Mouse (Mus musculus): ENCODE data around the gene Eprs. TPM values are rescaled to one million over a fixed set of nuclear protein-coding genes. Genes with fewer than 3 reads are reported as not detected.

The Eprs gene
- total RNA-seq, 1 experiment = 201 TPM

DNA sequence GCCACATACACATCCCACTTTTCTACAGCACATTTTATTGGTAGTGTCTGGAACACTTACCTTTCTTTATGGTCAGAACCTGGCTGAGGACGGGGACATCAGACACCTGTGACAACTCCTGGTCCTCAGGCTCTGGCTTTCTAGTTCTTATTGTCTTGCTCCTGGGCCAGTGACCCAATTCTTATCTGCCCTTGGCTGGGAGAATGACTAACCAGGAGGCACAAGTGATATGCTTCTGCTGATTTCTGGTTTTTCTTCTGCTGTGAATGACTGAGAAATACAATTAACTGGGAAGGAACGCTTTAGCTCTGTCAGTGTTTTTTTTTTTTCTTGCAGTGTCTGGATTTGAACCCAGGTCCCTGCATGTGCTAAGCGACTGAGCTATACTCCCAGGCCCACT lies 88.7 kb downstream of the Eprs start:
- in situ Hi-C loops (cut with MboI; ENCODE audit: low sequenced_read_pairs in 2 of 2, unreplicated experiment in 2 of 2) = no loop called here
- Histone ChIP-seq H3K4me1 (ENCODE audit: control insufficient read depth in 2 of 2, insufficient read depth in 2 of 2, low read length in 2 of 2, poor library complexity in 1 of 2) (peaks cover 0 to 4% of the 10 kb centered on the region in 2 experiments; a peak in 1 of 4 replicates), H3K9ac (ENCODE audit: insufficient read depth, low read depth, low read length, poor library complexity, severe bottlenecking) (no peak overlapping the region), H3K27ac (ENCODE audit: insufficient read depth, low read depth, low read length, poor library complexity, severe bottlenecking) (no peak overlapping the region), H3K36me3 (ENCODE audit: control insufficient read depth, insufficient read depth, low read length, poor library complexity, severe bottlenecking) (no peaks in the 10 kb centered on the region), H3K4me3 (ENCODE audit: insufficient read depth in 1 of 2, low read depth in 1 of 2, low read length in 2 of 2, poor library complexity in 1 of 2, severe bottlenecking in 1 of 2) (no peak overlapping the region), H3K9me3 (ENCODE audit: control insufficient read depth, insufficient read depth, low read depth, low read length) (no peaks in the 10 kb centered on the region)
- TF ChIP-seq ZC3H11A (IDR thresholded peaks at IDR 0.05; ENCODE audit: borderline replicate concordance, low read depth, low read length) (no peak), ZNF384 (IDR thresholded peaks at IDR 0.05; ENCODE audit: low read depth, low read length) (no peak), MAFK (IDR thresholded peaks at IDR 0.05; ENCODE audit: insufficient read depth, low read depth, low read length) (no peak), HCFC1 (IDR thresholded peaks at IDR 0.05; ENCODE audit: borderline replicate concordance, insufficient read depth, low read length) (no peak), CHD2 (IDR thresholded peaks at IDR 0.05; ENCODE audit: low read depth, low read length) (no peak)
- no peak for DNase-seq (ENCODE audit: low read depth, low spot score)

DNA sequence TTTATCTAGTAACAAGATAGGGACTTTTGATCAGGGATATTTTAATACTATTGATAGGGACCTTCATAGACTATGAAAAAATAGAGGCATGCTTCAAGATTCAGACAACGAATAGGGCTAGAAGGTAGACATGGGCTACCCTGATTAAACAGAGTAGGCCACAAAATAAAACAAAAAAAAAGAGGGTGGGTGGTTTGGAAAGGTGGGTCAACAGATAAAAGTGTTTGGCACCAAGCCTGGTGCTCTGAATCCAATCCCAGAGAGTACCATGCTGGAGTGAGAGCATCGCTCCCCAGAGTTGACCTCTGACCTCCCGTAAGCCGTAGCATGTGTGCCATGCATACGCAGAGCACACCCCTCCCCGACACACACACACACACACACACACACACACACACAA lies 89.6 kb downstream of the Eprs start:
- no peaks in the 10 kb centered on the region for H3K9me3 ChIP-seq (ENCODE audit: control insufficient read depth, insufficient read depth, low read depth, low read length)
- DNase-seq (ENCODE audit: low read depth, low spot score) = no peak
- no peak for TF ChIP-seq CHD2 (IDR thresholded peaks at IDR 0.05; ENCODE audit: low read depth, low read length)
- no peak for TF ChIP-seq HCFC1 (IDR thresholded peaks at IDR 0.05; ENCODE audit: borderline replicate concordance, insufficient read depth, low read length)
- TF ChIP-seq ZNF384 (IDR thresholded peaks at IDR 0.05; ENCODE audit: low read depth, low read length) = no peak
- TF ChIP-seq ZC3H11A (IDR thresholded peaks at IDR 0.05; ENCODE audit: borderline replicate concordance, low read depth, low read length) = no peak
- TF ChIP-seq MAFK (IDR thresholded peaks at IDR 0.05; ENCODE audit: insufficient read depth, low read depth, low read length) = no peak
- in situ Hi-C loops (cut with MboI; ENCODE audit: low sequenced_read_pairs in 2 of 2, unreplicated experiment in 2 of 2) = no loop called here
- no peaks in the 10 kb centered on the region for H3K36me3 ChIP-seq (ENCODE audit: control insufficient read depth, insufficient read depth, low read length, poor library complexity, severe bottlenecking)
- H3K4me3 ChIP-seq (ENCODE audit: insufficient read depth in 1 of 2, low read depth in 1 of 2, low read length in 2 of 2, poor library complexity in 1 of 2, severe bottlenecking in 1 of 2) = no peak overlapping the region
- H3K9ac ChIP-seq (ENCODE audit: insufficient read depth, low read depth, low read length, poor library complexity, severe bottlenecking) = no peak overlapping the region
- H3K27ac ChIP-seq (ENCODE audit: insufficient read depth, low read depth, low read length, poor library complexity, severe bottlenecking) = no peak overlapping the region
- peaks cover 0 to 4% of the 10 kb centered on the region in 2 experiments; a peak in 1 of 4 replicates for H3K4me1 ChIP-seq (ENCODE audit: control insufficient read depth in 2 of 2, insufficient read depth in 2 of 2, low read length in 2 of 2, poor library complexity in 1 of 2)

GRCm38 (mm10) chr1:185454144-185454543 lies 91.3 kb downstream of the Eprs start:
- Histone ChIP-seq H3K9me3 (ENCODE audit: control insufficient read depth, insufficient read depth, low read depth, low read length) (no peaks in the 10 kb centered on the region), H3K4me3 (ENCODE audit: insufficient read depth in 1 of 2, low read depth in 1 of 2, low read length in 2 of 2, poor library complexity in 1 of 2, severe bottlenecking in 1 of 2) (peak overlapping the region; percentile 75 to 76; a peak in 3 of 4 replicates), H3K36me3 (ENCODE audit: control insufficient read depth, insufficient read depth, low read length, poor library complexity, severe bottlenecking) (no peaks in the 10 kb centered on the region), H3K27ac (ENCODE audit: insufficient read depth, low read depth, low read length, poor library complexity, severe bottlenecking) (no peak overlapping the region), H3K4me1 (ENCODE audit: control insufficient read depth in 2 of 2, insufficient read depth in 2 of 2, low read length in 2 of 2, poor library complexity in 1 of 2) (peaks cover 0 to 4% of the 10 kb centered on the region in 2 experiments; a peak in 1 of 4 replicates), H3K9ac (ENCODE audit: insufficient read depth, low read depth, low read length, poor library complexity, severe bottlenecking) (no peak overlapping the region)
- no peak for TF ChIP-seq HCFC1 (IDR thresholded peaks at IDR 0.05; ENCODE audit: borderline replicate concordance, insufficient read depth, low read length)
- no peak for TF ChIP-seq ZC3H11A (IDR thresholded peaks at IDR 0.05; ENCODE audit: borderline replicate concordance, low read depth, low read length)
- TF ChIP-seq ZNF384 (IDR thresholded peaks at IDR 0.05; ENCODE audit: low read depth, low read length) = no peak
- no peak for TF ChIP-seq MAFK (IDR thresholded peaks at IDR 0.05; ENCODE audit: insufficient read depth, low read depth, low read length)
- TF ChIP-seq CHD2 (IDR thresholded peaks at IDR 0.05; ENCODE audit: low read depth, low read length) = no peak
- DNase-seq (ENCODE audit: low read depth, low spot score) = no peak
- in situ Hi-C loops (cut with MboI; ENCODE audit: low sequenced_read_pairs in 2 of 2, unreplicated experiment in 2 of 2) = no loop called here

- H3K4me1 ChIP-seq (ENCODE audit: control insufficient read depth in 2 of 2, insufficient read depth in 2 of 2, low read length in 2 of 2, poor library complexity in 1 of 2) = peaks cover 0 to 4% of the 10 kb centered on the region in 2 experiments; a peak in 1 of 4 replicates
- in situ Hi-C loops (cut with MboI; ENCODE audit: low sequenced_read_pairs in 2 of 2, unreplicated experiment in 2 of 2) = no loop called here
- H3K9me3 ChIP-seq (ENCODE audit: control insufficient read depth, insufficient read depth, low read depth, low read length) = no peaks in the 10 kb centered on the region
- H3K4me3 ChIP-seq (ENCODE audit: insufficient read depth in 1 of 2, low read depth in 1 of 2, low read length in 2 of 2, poor library complexity in 1 of 2, severe bottlenecking in 1 of 2) = peak within 1 kb of the TSS; percentile 75 to 76
- H3K36me3 ChIP-seq (ENCODE audit: control insufficient read depth, insufficient read depth, low read length, poor library complexity, severe bottlenecking) = no peaks in the 10 kb centered on the region
- TF ChIP-seq CHD2 (IDR thresholded peaks at IDR 0.05; ENCODE audit: low read depth, low read length) (no peak), HCFC1 (IDR thresholded peaks at IDR 0.05; ENCODE audit: borderline replicate concordance, insufficient read depth, low read length) (no peak), ZNF384 (IDR thresholded peaks at IDR 0.05; ENCODE audit: low read depth, low read length) (no peak), ZC3H11A (IDR thresholded peaks at IDR 0.05; ENCODE audit: borderline replicate concordance, low read depth, low read length) (no peak), MAFK (IDR thresholded peaks at IDR 0.05; ENCODE audit: insufficient read depth, low read depth, low read length) (no peak)
- no peak within 1 kb of the TSS for H3K27ac ChIP-seq (ENCODE audit: insufficient read depth, low read depth, low read length, poor library complexity, severe bottlenecking)
- peak within 1 kb of the TSS; percentile 46 for H3K9ac ChIP-seq (ENCODE audit: insufficient read depth, low read depth, low read length, poor library complexity, severe bottlenecking)
- DNase-seq (ENCODE audit: low read depth, low spot score) = peak; percentile 62
Measured at GRCm38 (mm10) chr1:185454575-185454954, 91.7 kb downstream of the Eprs start, which contains the start of gene Slc30a10. Slc30a10 (plus strand) TSS chr1:185454848.

Measured in ES-E14 (cell line).